Mouse (Mus musculus) lung, adult 2 months (tissue): Measurements from ENCODE around the gene Gcn1l1. TPM values are rescaled to one million over a fixed set of nuclear protein-coding genes. Genes with fewer than 3 reads are reported as not detected.
A peak's percentile ranks its signal among the peaks of the same experiment; 100 is the strongest.

Source experiments
- DNase-seq: peaks from one replicate; pipeline ENCODE4 v3.0.0; 2022
- H3K4me1 ChIP-seq: fragments of 200-500 bp; 2 replicates; pipeline ENCODE4 v1.6.1; 2011; ENCODE audit warnings: low read length; ENCODE audit not compliant: control insufficient read depth, insufficient read depth
- H3K4me3 ChIP-seq: fragments of 200-500 bp; replicated peaks from 2 replicates; pipeline ENCODE3; 2011; ENCODE audit warnings: low read depth, mild to moderate bottlenecking, control low read depth, low read length; ENCODE audit errors: extremely low read depth
- CTCF ChIP-seq: fragments of 200-500 bp; IDR thresholded peaks from 2 replicates; pipeline ENCODE4 v1.5.1; 2011; ENCODE audit warnings: mild to moderate bottlenecking, low read length, control low read depth; ENCODE audit not compliant: insufficient read depth
- POLR2A ChIP-seq: fragments of 200-500 bp; IDR thresholded peaks from 2 replicates; pipeline ENCODE4 v1.6.1; 2011; ENCODE audit warnings: low read depth, mild to moderate bottlenecking, control low read depth, low read length, borderline replicate concordance; ENCODE audit errors: extremely low read depth
- WGBS: fragments of 180-500 bp; shearing (Covaris S2); methylation state at CpG from one replicate; pipeline ENCODE4 v1.1.7; 2018; 5-methylcytosine and 5-hydroxymethylcytosine counted together
- polyA plus RNA-seq: library from polyadenylated mRNA; depleted of rRNA; stranded (reverse); fragments of >200 nt; gene quantifications from 2 replicates; pipeline ENCODE4 v1.2.3, GENCODE M21; 2012

Gene Gcn1l1
- polyA plus RNA-seq, 1 experiment, result 52.8 TPM

DNA sequence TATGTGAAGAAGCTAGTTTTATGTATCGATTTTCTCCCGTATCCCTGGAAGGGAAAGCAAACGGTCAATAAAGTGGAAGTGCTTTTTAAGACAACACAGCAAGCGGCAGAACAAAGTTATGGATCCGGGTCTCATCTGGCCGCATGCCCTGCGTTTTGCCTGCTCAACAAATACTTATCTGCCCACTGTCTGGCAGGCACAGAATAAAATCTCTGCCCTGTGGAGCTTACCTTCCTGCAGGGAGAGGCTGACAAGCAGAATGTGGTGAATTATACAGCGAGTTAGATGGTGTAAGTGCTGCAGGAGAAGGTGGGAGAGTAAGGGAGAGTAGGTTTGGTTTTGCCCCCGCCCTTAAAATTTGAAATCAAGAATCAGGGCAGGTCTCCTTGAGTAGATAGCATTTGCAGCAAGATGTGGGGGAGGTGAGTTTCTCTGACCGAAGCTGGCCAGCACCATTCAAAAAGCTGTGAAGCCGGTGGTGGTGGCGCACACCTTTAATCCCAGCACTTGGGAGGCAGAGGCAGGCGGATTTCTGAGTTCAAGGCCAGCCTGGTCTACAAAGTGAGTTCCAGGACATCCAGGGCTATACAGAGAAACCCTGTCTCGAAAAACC, 6.8 kb upstream of the Gcn1l1 start:
- WGBS, result 86% methylated on average over 14 of the region's 14 CpGs
- H3K4me1 ChIP-seq, result no peaks in the 10 kb centered on the region
- TF ChIP-seq POLR2A, result no peak
- TF ChIP-seq CTCF, result no peak
- H3K4me3 ChIP-seq, result no peak overlapping the region
- DNase-seq, result no peak

DNA sequence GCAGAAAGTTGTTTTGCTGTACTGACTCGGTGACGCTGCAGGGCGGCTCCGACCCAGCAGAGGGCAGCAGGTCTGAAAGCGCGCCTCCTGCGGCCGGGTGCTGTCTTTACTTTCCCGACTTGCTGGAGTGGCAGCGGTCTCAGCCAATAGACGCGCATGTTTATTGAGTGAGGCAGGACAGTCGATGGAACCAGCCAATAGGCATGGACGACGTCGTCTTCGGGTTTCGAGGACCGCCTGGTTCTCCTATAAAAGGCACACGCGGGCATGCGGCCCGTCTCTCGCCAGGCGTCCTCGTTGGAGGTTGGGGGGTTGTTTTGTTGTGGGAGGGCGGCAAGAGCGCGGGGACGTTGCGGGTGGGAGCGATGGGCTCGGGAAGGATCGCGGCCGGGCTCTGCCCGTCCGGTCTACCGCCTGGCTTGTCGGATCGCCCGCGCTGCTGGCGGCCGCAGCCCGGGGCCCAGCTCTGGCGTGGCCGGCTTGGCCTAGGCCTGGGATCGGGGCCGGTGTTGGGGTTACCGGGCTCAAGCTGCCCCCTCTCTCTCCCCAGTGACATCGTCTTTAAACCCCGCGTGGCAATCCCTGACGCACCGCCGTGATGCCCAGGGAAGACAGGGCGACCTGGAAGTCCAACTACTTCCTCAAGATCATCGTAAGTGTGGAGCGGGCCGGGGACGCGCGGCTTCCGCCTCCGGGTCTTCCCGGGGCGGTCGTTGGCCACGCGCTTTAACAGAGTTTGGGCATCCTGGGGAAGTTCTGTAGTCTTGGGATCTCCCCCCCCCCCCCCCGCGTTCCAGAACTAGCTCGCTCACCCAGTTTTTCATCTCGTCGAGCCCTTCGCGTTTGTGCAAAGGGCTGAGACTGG, 5.6 kb upstream of the Gcn1l1 start, which contains the start of gene Rplp0:
Rplp0 (plus strand) TSS at position 231 of the 865 bp plus-strand sequence.
- WGBS, result under 1% methylated on average over 78 of the region's 78 CpGs
- TF ChIP-seq CTCF (peak; percentile 88), POLR2A (peak; percentile 100)
- H3K4me3 ChIP-seq, result peak within 1 kb of the TSS; percentile 87

GRCm38 (mm10) chr5:115560336-115560905, 4.6 kb upstream of the Gcn1l1 start:
- Histone ChIP-seq H3K4me1 (peaks cover 3% of the 10 kb centered on the region; the same call in 1 of the 2 replicates), H3K4me3 (no peak overlapping the region)
- DNase-seq, result no peak
- WGBS, result 44% methylated on average over 13 of the region's 13 CpGs
- TF ChIP-seq CTCF (no peak), POLR2A (no peak)

More for the DNA sequence above, 5.6 kb upstream of the Gcn1l1 start, which contains the start of gene Rplp0:
- peak; percentile 100 for DNase-seq
- no peaks in the 10 kb centered on the region for H3K4me1 ChIP-seq

DNA sequence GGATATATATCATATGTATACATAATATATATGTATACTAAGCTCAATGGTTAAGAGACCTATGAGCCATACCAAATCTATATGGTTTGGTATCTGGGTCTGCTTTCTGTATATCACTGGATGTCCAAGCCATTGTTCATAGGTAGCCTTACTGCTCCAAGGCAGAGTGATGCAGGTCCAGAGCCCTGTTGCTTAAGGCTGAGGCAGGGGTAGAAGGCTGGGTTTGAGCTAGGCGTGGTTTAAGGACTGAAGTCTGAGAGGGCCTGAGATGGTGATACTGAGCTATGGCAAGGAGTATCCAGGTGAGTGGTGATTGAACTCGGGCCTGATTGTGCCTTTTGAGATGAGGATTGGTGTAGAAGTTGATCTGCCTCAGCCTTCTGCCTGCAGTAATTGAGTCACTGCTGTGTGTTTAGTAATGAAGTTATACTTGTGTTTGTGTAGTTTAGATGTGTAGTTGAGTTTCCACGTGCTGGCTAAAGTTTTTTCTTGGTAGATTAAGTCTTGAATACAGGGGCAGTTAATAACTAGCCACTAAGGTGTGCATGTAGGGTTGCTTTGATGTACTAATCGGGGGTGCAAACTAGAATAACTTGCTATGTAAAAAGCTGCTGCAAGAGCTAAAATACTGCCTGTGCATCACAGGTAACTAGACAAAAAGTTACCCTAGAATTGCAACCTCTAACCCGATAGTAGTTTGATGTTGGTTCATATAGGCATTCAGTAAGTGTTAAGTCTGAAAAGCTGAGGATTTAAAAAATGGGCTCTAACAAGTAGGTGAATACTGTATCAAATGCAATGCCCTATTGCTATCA, 1.1 kb upstream of the Gcn1l1 start:
- H3K4me1 ChIP-seq, result peaks cover 6% of the 10 kb centered on the region; the same call in 1 of the 2 replicates
- TF ChIP-seq POLR2A (no peak), CTCF (no peak)
- no peak overlapping the region for H3K4me3 ChIP-seq
- WGBS, result 57% methylated on average over 5 of the region's 5 CpGs
- no peak for DNase-seq

GRCm38 (mm10) chr5:115565403-115565802, 349 bp downstream of the Gcn1l1 start:
- Histone ChIP-seq H3K4me3 (peak overlapping the region; percentile 79), H3K4me1 (peaks cover 6% of the 10 kb centered on the region; the same call in 1 of the 2 replicates)
- under 1% methylated on average over 40 of the region's 46 CpGs for WGBS
- TF ChIP-seq CTCF (no peak), POLR2A (no peak)
- no peak for DNase-seq

DNA sequence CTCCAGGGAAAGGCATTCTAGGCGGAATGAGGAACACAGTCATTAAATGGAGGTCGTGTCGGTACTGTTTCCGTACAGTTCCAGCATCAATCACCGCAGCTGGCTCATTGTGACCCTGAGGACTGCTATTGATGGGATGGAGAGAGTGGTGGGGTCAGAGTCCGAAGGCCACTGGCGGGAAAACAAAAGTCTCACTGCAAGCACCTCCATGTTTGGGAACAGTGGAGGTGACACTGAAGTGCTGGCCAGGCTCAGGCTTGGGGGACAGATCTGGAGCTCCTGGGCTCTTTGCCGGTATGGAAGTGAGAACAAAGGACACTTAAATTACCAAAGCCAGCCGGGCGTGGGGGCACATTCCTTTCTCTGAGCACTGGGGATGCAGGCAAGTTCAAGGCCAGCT, 3.6 kb downstream of the Gcn1l1 start:
- WGBS, result 37% methylated on average over 10 of the region's 10 CpGs
- TF ChIP-seq CTCF (no peak), POLR2A (no peak)
- Histone ChIP-seq H3K4me3 (no peak overlapping the region), H3K4me1 (peaks cover 15% of the 10 kb centered on the region)
- DNase-seq, result no peak

DNA sequence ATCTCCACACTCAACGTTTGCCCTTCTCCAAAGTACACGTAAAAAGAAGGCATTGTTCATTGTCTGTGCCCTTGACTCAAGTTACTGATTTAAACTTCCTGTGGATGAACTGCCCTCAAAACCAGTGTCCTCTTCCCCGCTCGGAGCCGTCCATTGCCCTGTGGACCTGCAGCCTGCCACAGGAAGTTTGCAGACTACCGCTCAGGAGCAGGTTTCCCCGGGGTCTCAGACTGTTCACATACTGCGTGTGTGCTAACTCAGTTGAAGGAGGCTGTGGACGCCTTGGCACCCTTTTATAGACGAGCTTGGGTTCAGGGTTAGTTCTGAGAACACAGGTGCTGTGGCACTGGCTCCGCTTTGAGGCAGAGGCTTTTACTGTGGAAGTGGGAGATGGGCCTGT, 4.3 kb downstream of the Gcn1l1 start:
- TF ChIP-seq CTCF (no peak), POLR2A (no peak)
- peaks cover 19% of the 10 kb centered on the region for H3K4me1 ChIP-seq

GRCm38 (mm10) chr5:115569721-115570120, 4.7 kb downstream of the Gcn1l1 start:
- Histone ChIP-seq H3K4me3 (no peak overlapping the region), H3K4me1 (peaks cover 16% of the 10 kb centered on the region)
- TF ChIP-seq POLR2A (no peak), CTCF (no peak)
- DNase-seq, result no peak
- 84% methylated on average over 4 of the region's 4 CpGs for WGBS

More for the DNA sequence above, 4.3 kb downstream of the Gcn1l1 start:
- 45% methylated on average over 11 of the region's 11 CpGs for WGBS
- DNase-seq, result no peak
- no peak overlapping the region for H3K4me3 ChIP-seq

- WGBS, result 89% methylated on average over 7 of the region's 7 CpGs
- Histone ChIP-seq H3K4me1 (peaks cover 14% of the 10 kb centered on the region), H3K4me3 (no peak overlapping the region)
- no peak for TF ChIP-seq POLR2A
- TF ChIP-seq CTCF, result no peak
- DNase-seq, result no peak
Observed at GRCm38 (mm10) chr5:115571086-115571485, 6.0 kb downstream of the Gcn1l1 start.
